Mouse (Mus musculus) liver, embryonic 14.5 days (tissue): ENCODE measurements around the gene Castor1. TPM values are rescaled to one million over a fixed set of nuclear protein-coding genes. Genes with fewer than 3 reads are reported as not detected.

ENCODE experiments used
- ATAC-seq: fragments of 200-750 bp; cut with Nextera tagmentation; 2 replicates; pipeline ENCODE4 v1.8.0; 2017; ENCODE audit warnings: moderate number of reproducible peaks, mild to moderate bottlenecking, moderate library complexity; ENCODE audit not compliant: insufficient read depth
- DNase-seq, 3 experiments: peaks; one replicate each; pipeline ENCODE4 v3.0.0-alpha.2; 2012 to 2013; ENCODE audit warnings: low read depth in 3 of 3, low spot score in 3 of 3
- H3K27ac ChIP-seq: fragments of 300-500 bp; sonication (generic); 2 replicates; pipeline ENCODE4 v1.5.1; 2014; ENCODE audit warnings: moderate library complexity, mild to moderate bottlenecking, control low read depth, inconsistent platforms
- H3K27me3 ChIP-seq: fragments of 300-500 bp; sonication (generic); 2 replicates; pipeline ENCODE4 v1.6.1; 2014; ENCODE audit warnings: mild to moderate bottlenecking, low read length, moderate library complexity; ENCODE audit not compliant: control insufficient read depth, insufficient read depth
- H3K36me3 ChIP-seq: fragments of 300-500 bp; sonication (generic); replicated peaks from 2 replicates; pipeline ENCODE4 v1.6.1; 2014; ENCODE audit warnings: low read depth; ENCODE audit not compliant: control insufficient read depth, insufficient read depth
- H3K4me1 ChIP-seq, 2 experiments: fragments of 200-500 bp in 1 of 2; fragments of 300-500 bp in 1 of 2; sonication (generic) in 1 of 2; replicated peaks; 2 replicates each; pipeline ENCODE4 v1.6.1; 2012 to 2014; ENCODE audit warnings: antibody characterized with exemption in 1 of 2, inconsistent platforms in 1 of 2, low read length in 1 of 2; ENCODE audit not compliant: control insufficient read depth in 2 of 2, insufficient read depth in 2 of 2
- H3K4me2 ChIP-seq: fragments of 300-500 bp; sonication (generic); 2 replicates; pipeline ENCODE4 v1.6.1; 2014; ENCODE audit warnings: low read depth, mild to moderate bottlenecking, control low read depth, moderate library complexity
- H3K4me3 ChIP-seq, 2 experiments: fragments of 200-500 bp in 1 of 2; fragments of 300-500 bp in 1 of 2; sonication (generic) in 1 of 2; 2 replicates each; pipeline ENCODE4 v1.5.1; 2012 to 2014; ENCODE audit warnings: low read depth in 2 of 2, low read length in 2 of 2, mild to moderate bottlenecking in 2 of 2, control low read depth in 1 of 2, inconsistent platforms in 1 of 2, moderate library complexity in 1 of 2; ENCODE audit not compliant: insufficient read depth in 1 of 2
- H3K9ac ChIP-seq: fragments of 300-500 bp; sonication (generic); replicated peaks from 2 replicates; pipeline ENCODE4 v1.6.1; 2014; ENCODE audit warnings: mild to moderate bottlenecking, control low read depth, moderate library complexity
- H3K9me3 ChIP-seq: fragments of 300-500 bp; sonication (generic); 2 replicates; pipeline ENCODE4 v1.6.1; 2016; ENCODE audit warnings: low read length, mixed read lengths; ENCODE audit not compliant: control insufficient read depth
- CTCF ChIP-seq: IDR thresholded peaks from 2 replicates; pipeline ENCODE4 v1.5.1; 2016; ENCODE audit warnings: antibody characterized with exemption, low read depth, control low read depth
- EP300 ChIP-seq: IDR thresholded peaks from 2 replicates; pipeline ENCODE4 v1.6.1; 2016; ENCODE audit warnings: antibody characterized with exemption, low read depth
- WGBS: fragments of 180-500 bp; shearing (Covaris S2); extraction: QIAGEN DNeasy Blood & Tissue Kit; methylation state at CpG from one replicate; pipeline ENCODE4 v1.1.7; 2014; ENCODE audit not compliant: insufficient replicate concordance; 5-methylcytosine and 5-hydroxymethylcytosine counted together
- polyA plus RNA-seq, 2 experiments: library from polyadenylated mRNA; depleted of rRNA in 1 of 2; stranded (reverse) in 1 of 2; unstranded in 1 of 2; fragments of >200 nt; fragmentation: Nextera tagmentation in 1 of 2; extraction: Ambion mirVana in 1 of 2; gene quantifications; 2 replicates each; pipeline versions ENCODE4 v1.2.1 to v1.2.3; 2012 to 2014

Castor1 gene
- polyA plus RNA-seq, 2 experiments: 1.1 to 1.4 TPM

DNA sequence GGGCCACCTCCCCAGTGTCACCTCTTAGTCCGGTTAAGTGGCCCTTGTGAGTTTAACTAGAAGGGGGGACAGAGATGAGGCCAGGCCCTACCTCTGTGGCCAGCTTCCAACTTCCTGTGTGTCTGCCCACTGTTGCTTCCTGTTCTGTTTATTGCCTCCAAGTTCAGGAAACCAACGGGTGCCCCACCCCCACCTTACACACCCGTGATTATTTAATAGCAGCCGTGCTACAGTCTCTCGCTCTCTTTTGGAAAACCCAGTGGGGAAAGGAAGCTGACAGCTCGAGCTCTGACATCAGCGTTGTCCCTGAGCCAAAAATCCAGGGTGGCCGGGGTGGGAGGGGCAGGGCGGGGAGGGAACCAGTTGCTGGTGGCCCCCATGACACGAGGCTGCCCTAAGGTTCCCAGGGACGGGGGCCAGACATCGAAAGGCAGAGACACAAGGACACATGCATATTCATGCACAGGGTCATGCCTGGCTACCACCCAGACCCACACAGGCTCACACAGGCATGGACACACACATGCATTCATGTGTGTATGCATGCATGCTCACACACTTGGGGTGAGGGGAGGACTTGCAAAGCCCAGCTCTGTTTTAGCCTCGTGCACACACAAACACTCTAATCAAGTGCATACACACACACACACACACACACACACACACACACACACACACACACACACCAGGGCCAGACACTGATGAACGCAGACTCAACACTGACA lies 42.6 kb downstream of the Castor1 start:
- 9% methylated on average over 14 of the region's 14 CpGs for WGBS
- DNase-seq (no peak), ATAC-seq (no peak)
- peaks cover 0 to 2% of the 10 kb centered on the region in 2 experiments; a peak in 2 of 4 replicates for H3K4me1 ChIP-seq
- no peak overlapping the region for H3K9ac ChIP-seq
- no peak overlapping the region for H3K27ac ChIP-seq
- no peaks in the 10 kb centered on the region for H3K9me3 ChIP-seq
- peak overlapping the region; percentile 37 for H3K4me2 ChIP-seq
- H3K4me3 ChIP-seq: no peak overlapping the region; a peak in 1 of 4 replicates
- no peak for TF ChIP-seq EP300
- TF ChIP-seq CTCF: no peak
- peaks cover 9% of the 10 kb centered on the region for H3K27me3 ChIP-seq
- no peaks in the 10 kb centered on the region for H3K36me3 ChIP-seq

DNA sequence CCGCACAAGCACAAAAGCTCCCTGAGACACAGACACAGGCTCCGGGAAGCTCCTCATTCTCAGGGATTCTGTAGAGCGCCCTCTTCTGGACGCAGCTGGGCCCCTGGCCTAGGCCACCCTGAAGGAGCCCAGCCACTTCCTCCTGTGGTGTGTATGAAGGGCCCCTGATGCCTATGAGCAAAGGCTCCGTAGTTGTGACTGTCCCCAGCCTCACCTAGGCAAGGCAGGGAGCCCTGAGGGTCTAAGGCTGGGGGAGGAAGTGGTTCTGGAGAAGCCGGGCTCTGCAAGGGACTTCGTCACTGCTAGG lies 43.1 kb downstream of the Castor1 start:
- DNase-seq (peak; percentile 33 to 45 (median 37)), ATAC-seq (0 out of 2 replicates have a peak, but pooled peaks have one; percentile 19)
- H3K4me2 ChIP-seq: no peak overlapping the region
- no peak overlapping the region for H3K4me3 ChIP-seq
- no peaks in the 10 kb centered on the region for H3K36me3 ChIP-seq
- H3K9me3 ChIP-seq: no peaks in the 10 kb centered on the region
- peak; percentile 77 for TF ChIP-seq CTCF
- TF ChIP-seq EP300: no peak
- H3K27me3 ChIP-seq: peaks cover 14% of the 10 kb centered on the region
- H3K4me1 ChIP-seq: peaks cover 0 to 2% of the 10 kb centered on the region in 2 experiments; a peak in 2 of 4 replicates
- H3K9ac ChIP-seq: no peak overlapping the region
- H3K27ac ChIP-seq: no peak overlapping the region
- 23% methylated on average over 7 of the region's 7 CpGs for WGBS

- H3K27me3 ChIP-seq: peaks cover 22% of the 10 kb centered on the region
- no peak for ATAC-seq
- TF ChIP-seq CTCF: no peak; the same call in 1 of the 2 replicates
- TF ChIP-seq EP300: no peak
These were observed 43.9 kb downstream of the Castor1 start for GRCm38 (mm10) chr11:4261969-4262368.

DNA sequence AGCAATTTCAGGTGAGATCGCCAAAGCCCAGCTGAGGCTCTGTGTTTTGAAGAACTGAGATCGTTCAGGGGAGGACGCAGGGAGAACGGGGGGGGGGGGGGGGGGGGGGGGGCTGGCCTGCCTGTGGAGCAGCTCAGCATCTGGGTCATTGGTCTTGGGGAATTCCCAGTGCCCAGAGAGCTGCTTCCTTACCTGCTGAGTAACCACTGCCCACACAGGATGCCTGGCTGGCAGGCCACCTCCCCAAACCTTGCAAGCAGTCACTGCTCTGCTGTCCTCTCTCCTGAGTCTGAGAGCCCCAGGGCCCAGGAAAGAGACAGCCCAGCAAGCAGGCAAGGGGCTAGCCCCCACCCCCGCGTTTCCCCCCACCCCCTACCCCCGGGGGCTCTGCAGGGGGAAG lies 44.8 kb downstream of the Castor1 start:
- Histone ChIP-seq H3K27ac (no peak overlapping the region), H3K9me3 (no peaks in the 10 kb centered on the region), H3K4me3 (no peak overlapping the region), H3K36me3 (no peaks in the 10 kb centered on the region), H3K27me3 (peaks cover 31% of the 10 kb centered on the region), H3K4me1 (peaks cover 0 to 2% of the 10 kb centered on the region in 2 experiments; a peak in 2 of 4 replicates), H3K4me2 (no peak overlapping the region), H3K9ac (no peak overlapping the region)
- DNase-seq (no peak), ATAC-seq (no peak)
- TF ChIP-seq EP300 (no peak), CTCF (no peak)
- 22% methylated on average over 7 of the region's 7 CpGs for WGBS

More at GRCm38 (mm10) chr11:4261969-4262368, 43.9 kb downstream of the Castor1 start:
- no peak overlapping the region for H3K27ac ChIP-seq
- DNase-seq: no peak
- WGBS: 41% methylated on average over 5 of the region's 5 CpGs
- no peak overlapping the region for H3K4me2 ChIP-seq
- H3K9me3 ChIP-seq: no peaks in the 10 kb centered on the region
- H3K36me3 ChIP-seq: no peaks in the 10 kb centered on the region
- peaks cover 0 to 2% of the 10 kb centered on the region in 2 experiments; a peak in 2 of 4 replicates for H3K4me1 ChIP-seq
- no peak overlapping the region for H3K4me3 ChIP-seq
- H3K9ac ChIP-seq: no peak overlapping the region

DNA sequence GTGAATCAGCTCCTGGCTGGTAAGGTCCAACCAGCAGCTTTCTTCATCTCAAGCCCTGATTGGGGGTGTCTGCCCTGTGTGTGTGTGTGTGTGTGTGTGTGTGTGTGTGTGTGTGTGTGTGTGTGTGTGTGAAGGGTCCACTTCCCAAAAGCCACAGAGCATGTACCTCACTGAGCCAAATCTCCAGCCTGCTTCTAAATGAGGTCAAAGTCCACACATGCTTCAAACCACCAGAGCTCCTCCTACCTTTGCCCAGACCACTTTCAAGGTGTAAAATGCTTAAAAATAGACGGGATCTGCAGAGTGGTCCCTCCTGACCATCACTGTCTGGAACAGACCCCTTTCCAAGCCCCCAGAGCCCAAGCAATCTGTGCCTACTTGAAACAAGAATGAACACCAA lies 45.3 kb downstream of the Castor1 start:
- Histone ChIP-seq H3K4me2 (no peak overlapping the region), H3K9me3 (no peaks in the 10 kb centered on the region), H3K4me1 (peaks cover 0 to 2% of the 10 kb centered on the region in 2 experiments; a peak in 2 of 4 replicates), H3K9ac (no peak overlapping the region), H3K4me3 (no peak overlapping the region), H3K27ac (no peak overlapping the region), H3K27me3 (peaks cover 35% of the 10 kb centered on the region), H3K36me3 (no peaks in the 10 kb centered on the region)
- DNase-seq (no peak), ATAC-seq (no peak)
- TF ChIP-seq CTCF (no peak), EP300 (no peak)
- WGBS: 13% methylated on average over 1 of the region's 1 CpGs
